Mouse (Mus musculus) E14TG2a.4 (cell line): ENCODE results near the gene Vav1.

Experiments used
- CTCF ChIP-seq: conservative IDR thresholded peaks from 2 replicates; pipeline ENCODE4 v1.5.1; 2014; ENCODE audit warnings: low read length
- NANOG ChIP-seq: IDR thresholded peaks from 2 replicates; pipeline ENCODE4 v1.6.1; 2014; ENCODE audit warnings: borderline replicate concordance, low read length, mixed read lengths
- POU5F1 ChIP-seq: IDR thresholded peaks from 2 replicates; pipeline ENCODE4 v1.6.1; 2014; ENCODE audit warnings: low read length, borderline replicate concordance

- TF ChIP-seq CTCF (no peak), NANOG (no peak), POU5F1 (no peak)
These were observed 71.3 kb downstream of the Vav1 start for GRCm38 (mm10) chr17:57350212-57350611.
